Mouse (Mus musculus): ENCODE data around the gene I830077J02Rik.

DNA sequence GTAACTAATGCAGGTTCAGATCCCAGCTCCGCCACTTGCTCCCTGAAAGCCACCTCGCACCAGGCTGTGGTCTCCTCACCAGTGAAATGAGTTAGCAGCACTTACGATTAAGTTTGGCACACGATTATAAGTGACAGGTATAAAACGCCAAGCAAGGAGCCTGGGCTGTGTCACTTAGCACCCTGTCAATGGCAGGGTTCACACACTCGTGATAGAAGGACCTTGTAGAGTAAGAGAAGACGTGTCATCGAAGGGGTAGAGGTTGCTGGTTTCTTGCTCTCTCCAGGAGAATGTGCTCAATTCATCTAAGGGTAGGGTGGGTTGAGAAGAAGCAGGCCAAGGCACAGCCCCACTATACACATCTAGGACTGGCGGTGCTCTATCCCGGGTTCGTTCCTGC, 33.6 kb downstream of the I830077J02Rik start:
- TF ChIP-seq CTCF (IDR thresholded peaks at IDR 0.05; ENCODE audit: low read depth, low read length) (no peak), TAL1 (conservative IDR thresholded peaks at IDR 0.05; ENCODE audit: low read depth, low read length) (no peak), GATA1 (IDR thresholded peaks at IDR 0.05; ENCODE audit: borderline replicate concordance, low read length) (no peak), POLR2AphosphoS5 (IDR thresholded peaks at IDR 0.05; ENCODE audit: insufficient replicate concordance, low read depth, low read length) (no peak), GATA2 (IDR thresholded peaks at IDR 0.05; ENCODE audit: borderline replicate concordance, low read depth, low read length) (no peak)
